Mouse (Mus musculus) ES-E14 (cell line): ENCODE data around the gene Clic4. TPM values are rescaled to one million over a fixed set of nuclear protein-coding genes. Genes with fewer than 3 reads are reported as not detected.

Source experiments
- DNase-seq: peaks from one replicate; pipeline ENCODE4 v3.0.0-alpha.2; 2013; ENCODE audit warnings: low read depth, low spot score
- H3K27ac ChIP-seq: 2 replicates; pipeline ENCODE4 v1.5.1; 2012; ENCODE audit warnings: low read depth, mild to moderate bottlenecking, low read length, moderate library complexity, mixed read lengths; ENCODE audit not compliant: poor library complexity, insufficient read depth, severe bottlenecking
- H3K36me3 ChIP-seq: 2 replicates; pipeline ENCODE4 v1.6.1; 2012; ENCODE audit warnings: mild to moderate bottlenecking, low read length, moderate library complexity, mixed read lengths; ENCODE audit not compliant: control insufficient read depth, poor library complexity, insufficient read depth, severe bottlenecking
- H3K4me1 ChIP-seq, 2 experiments: fragments of 150-350 bp in 1 of 2; sonication (generic) in 1 of 2; 2 replicates each; pipeline ENCODE4 v1.6.1; 2012; ENCODE audit warnings: low read length in 2 of 2, mild to moderate bottlenecking in 1 of 2, mixed read lengths in 1 of 2; ENCODE audit not compliant: control insufficient read depth in 2 of 2, insufficient read depth in 2 of 2, poor library complexity in 1 of 2
- H3K4me3 ChIP-seq, 2 experiments: fragments of 150-350 bp in 1 of 2; sonication (generic) in 1 of 2; 2 replicates each; pipeline ENCODE4 v1.5.1; 2012; ENCODE audit warnings: low read length in 2 of 2, low read depth in 1 of 2, mild to moderate bottlenecking in 1 of 2, mixed read lengths in 1 of 2; ENCODE audit not compliant: insufficient read depth in 1 of 2, poor library complexity in 1 of 2, severe bottlenecking in 1 of 2
- H3K9ac ChIP-seq: 2 replicates; pipeline ENCODE4 v1.6.1; 2012; ENCODE audit warnings: low read depth, mild to moderate bottlenecking, low read length, mixed read lengths; ENCODE audit not compliant: poor library complexity, insufficient read depth, severe bottlenecking
- H3K9me3 ChIP-seq: fragments of 150-350 bp; sonication (generic); 2 replicates; pipeline ENCODE4 v1.6.1; 2012; ENCODE audit warnings: low read depth, mild to moderate bottlenecking, low read length; ENCODE audit not compliant: control insufficient read depth, insufficient read depth
- CHD2 ChIP-seq: IDR thresholded peaks from 2 replicates; pipeline ENCODE4 v1.6.1; 2014; ENCODE audit warnings: mild to moderate bottlenecking, low read depth, low read length, inconsistent platforms
- HCFC1 ChIP-seq: IDR thresholded peaks from 2 replicates; pipeline ENCODE4 v1.6.1; 2012; ENCODE audit warnings: low read length, inconsistent platforms, borderline replicate concordance; ENCODE audit not compliant: insufficient read depth
- MAFK ChIP-seq: IDR thresholded peaks from 2 replicates; pipeline ENCODE4 v1.6.1; 2014; ENCODE audit warnings: mild to moderate bottlenecking, low read depth, low read length, inconsistent platforms; ENCODE audit not compliant: insufficient read depth
- ZC3H11A ChIP-seq: IDR thresholded peaks from 2 replicates; pipeline ENCODE4 v1.6.1; 2012; ENCODE audit warnings: low read depth, mild to moderate bottlenecking, inconsistent platforms, low read length, borderline replicate concordance
- ZNF384 ChIP-seq: IDR thresholded peaks from 2 replicates; pipeline ENCODE4 v1.6.1; 2012; ENCODE audit warnings: low read depth, low read length, inconsistent platforms
- in situ Hi-C, 2 experiments: fragments of 600-800 bp; cut with MboI; formaldehyde crosslinking; loops; one replicate each; pipeline ENCODE4 v1.15.1; 2025; ENCODE audit warnings: low sequenced_read_pairs in 2 of 2, inconsistent platforms in 1 of 2; ENCODE audit not compliant: unreplicated experiment in 2 of 2
- total RNA-seq: library from RNA; depleted of rRNA; stranded (reverse); fragments of 300-350 nt; gene quantifications from 2 replicates; pipeline ENCODE4 v1.2.3, GENCODE M21; 2012

The Clic4 gene
- total RNA-seq, 1 experiment: 69.3 TPM

- no peak for DNase-seq
- Histone ChIP-seq H3K27ac (no peak overlapping the region; the same call in 1 of the 2 replicates), H3K9ac (no peak overlapping the region), H3K4me1 (peaks cover 0 to 5% of the 10 kb centered on the region in 2 experiments; a peak in 1 of 4 replicates), H3K4me3 (no peak overlapping the region), H3K9me3 (no peaks in the 10 kb centered on the region), H3K36me3 (peaks cover 6% of the 10 kb centered on the region; the same call in 1 of the 2 replicates)
- TF ChIP-seq CHD2 (no peak), ZNF384 (no peak)
- in situ Hi-C loops: no loop called here
Measured at GRCm38 (mm10) chr4:135230661-135231060, 42.0 kb downstream of the Clic4 start.

- no peak for DNase-seq
- TF ChIP-seq ZC3H11A (no peak), CHD2 (no peak), HCFC1 (no peak), MAFK (no peak), ZNF384 (no peak)
- no peak overlapping the region for H3K4me3 ChIP-seq
- H3K4me1 ChIP-seq: peaks cover 0 to 4% of the 10 kb centered on the region in 2 experiments; a peak in 1 of 4 replicates
- no peak overlapping the region for H3K9ac ChIP-seq
- H3K36me3 ChIP-seq: peaks cover 7% of the 10 kb centered on the region; the same call in 1 of the 2 replicates
- H3K9me3 ChIP-seq: no peaks in the 10 kb centered on the region
- no peak overlapping the region for H3K27ac ChIP-seq
- in situ Hi-C loops: no loop called here
Measured at GRCm38 (mm10) chr4:135229871-135230270, 42.7 kb downstream of the Clic4 start.

- no peak overlapping the region for H3K4me3 ChIP-seq
- no peak overlapping the region for H3K9ac ChIP-seq
- TF ChIP-seq ZNF384: no peak
- TF ChIP-seq HCFC1: no peak
- TF ChIP-seq ZC3H11A: no peak
- peaks cover 15% of the 10 kb centered on the region for H3K36me3 ChIP-seq
- in situ Hi-C loops: no loop called here
- H3K4me1 ChIP-seq: peaks cover 0 to 4% of the 10 kb centered on the region in 2 experiments; a peak in 1 of 4 replicates
- no peak overlapping the region for H3K27ac ChIP-seq
- no peaks in the 10 kb centered on the region for H3K9me3 ChIP-seq
- no peak for DNase-seq
Measured at GRCm38 (mm10) chr4:135228136-135228535, 44.5 kb downstream of the Clic4 start.

GRCm38 (mm10) chr4:135226008-135226667, 46.5 kb downstream of the Clic4 start:
- TF ChIP-seq CHD2 (no peak), ZC3H11A (no peak), HCFC1 (no peak), MAFK (no peak), ZNF384 (no peak)
- no peak for DNase-seq
- in situ Hi-C loops: no loop called here
- Histone ChIP-seq H3K36me3 (peaks cover 20% of the 10 kb centered on the region), H3K9me3 (no peaks in the 10 kb centered on the region), H3K4me3 (no peak overlapping the region), H3K4me1 (peaks cover 0 to 4% of the 10 kb centered on the region in 2 experiments; a peak in 1 of 4 replicates), H3K9ac (no peak overlapping the region), H3K27ac (no peak overlapping the region)

- no peak overlapping the region for H3K4me3 ChIP-seq
- TF ChIP-seq CHD2: no peak
- TF ChIP-seq ZC3H11A: no peak
- no peak for TF ChIP-seq HCFC1
- TF ChIP-seq ZNF384: no peak
- no peak for TF ChIP-seq MAFK
- no peak overlapping the region for H3K27ac ChIP-seq
- no peaks in the 10 kb centered on the region for H3K9me3 ChIP-seq
- no peak for DNase-seq
- H3K36me3 ChIP-seq: peaks cover 23% of the 10 kb centered on the region
- in situ Hi-C loops: no loop called here
- no peaks in the 10 kb centered on the region for H3K4me1 ChIP-seq
- H3K9ac ChIP-seq: no peak overlapping the region
Measured at GRCm38 (mm10) chr4:135223808-135224207, 48.8 kb downstream of the Clic4 start.
